Comparison of ENCODE assay signal across 10 mouse cellular contexts in the genomic region with DNA sequence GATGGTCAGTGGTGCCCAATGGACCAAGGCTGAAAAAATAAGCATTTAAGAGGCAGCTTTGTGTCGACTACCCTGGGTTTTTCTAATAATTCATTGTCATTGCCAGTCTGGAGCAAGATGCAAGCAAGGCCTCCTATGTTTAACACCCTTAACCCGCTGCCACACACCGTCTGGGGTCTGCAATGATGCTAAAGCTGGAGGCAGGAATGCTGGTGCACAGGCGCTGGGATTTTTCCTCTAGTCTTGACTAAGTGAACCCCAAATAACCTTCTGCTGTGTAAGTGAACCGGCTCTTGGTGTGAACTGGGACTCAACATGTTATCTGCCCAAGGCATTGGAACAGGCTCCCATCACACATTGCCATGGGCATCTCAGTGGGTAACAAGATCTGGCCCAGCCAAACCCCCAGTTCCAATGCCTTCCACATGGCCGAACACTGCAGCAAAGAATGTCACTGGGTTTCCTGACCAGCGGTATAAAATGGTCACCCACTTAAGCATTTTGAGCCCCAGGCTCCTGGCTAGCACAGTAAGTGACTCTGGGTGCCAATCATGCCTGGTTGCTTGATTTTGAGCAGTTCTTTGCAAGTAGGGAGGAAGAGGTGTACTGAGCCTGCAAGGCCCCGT.
A peak's percentile ranks its signal among the peaks of the same experiment; 100 is the strongest.
DNase-seq lines count a peak whose midpoint lies in the region; ATAC-seq lines count a peak whose summit lies in the region.
"Had no signal": no experiment of that assay in that cellular context is flagged by ENCODE, and none has a peak within 500 bp of the region (broad histone marks: within the 10 kb centered on the region; RNA-seq: fewer than 3 reads in every experiment).

No protein-coding gene starts in this region.

- no peaks in the 10 kb centered on the region for H3K27me3 ChIP-seq in neural tube, embryonic 11.5 days (ENCODE audit: control insufficient read depth, insufficient read depth, low read length)
- no peaks in the 10 kb centered on the region for H3K27me3 ChIP-seq in limb, embryonic 12.5 days

- DNase-seq in embryo, embryonic 10 days (ENCODE audit: low spot score), result peak; percentile 18
- no peak for DNase-seq in embryo, embryonic 10.5 days (ENCODE audit: low spot score)
- no peak for DNase-seq in neural tube, embryonic 11.5 days (ENCODE audit: low spot score)
- no peak for DNase-seq in neural tube, embryonic 10.5 days (ENCODE audit: extremely low spot score, low spot score)
- DNase-seq in right cerebral cortex, adult 18-20 months, result no peak
- no peak for DNase-seq in frontal cortex, adult 2 months (ENCODE audit: extremely low spot score in 1 of 2, low spot score in 1 of 2)
- no peak for DNase-seq in c-Kit-positive CD71-positive TER-119-positive erythroid progenitor cells, embryonic 14.5 days (ENCODE audit: low spot score)
- DNase-seq: right cerebral cortex, postnatal 4 days had no signal

- no peak overlapping the region for H3K4me2 ChIP-seq in neural tube, embryonic 11.5 days (ENCODE audit: low read depth)
- peak overlapping the region; percentile 6 for H3K4me2 ChIP-seq in limb, embryonic 12.5 days

- no peak for ATAC-seq in neural tube, embryonic 11.5 days (ENCODE audit: insufficient read depth, low FRiP score, low TSS enrichment)
- no peak for ATAC-seq in limb, embryonic 12.5 days (ENCODE audit: insufficient number of reproducible peaks, insufficient read depth, low FRiP score, low TSS enrichment, low read depth)

- H3K36me3 ChIP-seq in neural tube, embryonic 11.5 days (ENCODE audit: control insufficient read depth, insufficient read depth, low read length), result no peaks in the 10 kb centered on the region
- no peaks in the 10 kb centered on the region for H3K36me3 ChIP-seq in limb, embryonic 12.5 days

- no peak overlapping the region for H3K9ac ChIP-seq in neural tube, embryonic 11.5 days (ENCODE audit: low read length)
- H3K9ac ChIP-seq in limb, embryonic 12.5 days (replicated peaks), result 0 out of 2 replicates have a peak overlapping the region, but pooled peaks have one; percentile 27
- H3K9ac ChIP-seq: liver, embryonic 14.5 days had no signal

- H3K9me3 ChIP-seq in neural tube, embryonic 11.5 days (ENCODE audit: control insufficient read depth, low read length), result no peaks in the 10 kb centered on the region
- no peaks in the 10 kb centered on the region for H3K9me3 ChIP-seq in limb, embryonic 12.5 days

- H3K27ac ChIP-seq in neural tube, embryonic 11.5 days (ENCODE audit: low read depth, low read length), result peak overlapping the region; percentile 54
- peak overlapping the region; percentile 98 for H3K27ac ChIP-seq in limb, embryonic 12.5 days
- H3K27ac ChIP-seq: liver, embryonic 14.5 days had no signal

- 67% methylated on average over 8 of the region's 8 CpGs for WGBS in neural tube, embryonic 11.5 days
- WGBS in limb, embryonic 12.5 days, result 20% methylated on average over 8 of the region's 8 CpGs

- H3K4me1 ChIP-seq in neural tube, embryonic 11.5 days (ENCODE audit: control insufficient read depth, insufficient read depth, low read length), result peaks cover 16% of the 10 kb centered on the region
- H3K4me1 ChIP-seq in limb, embryonic 12.5 days (replicated peaks), result peaks cover 60% of the 10 kb centered on the region

- no peak overlapping the region for H3K4me3 ChIP-seq in neural tube, embryonic 11.5 days (ENCODE audit: low read depth, low read length)
- no peak overlapping the region for H3K4me3 ChIP-seq in limb, embryonic 12.5 days (replicated peaks)
